Mouse (Mus musculus) C2C12 (cell line): ENCODE results near the gene Phactr2. TPM values are rescaled to one million over a fixed set of nuclear protein-coding genes. Genes with fewer than 3 reads are reported as not detected.

Experiments
- H3K27me3 ChIP-seq: one replicate; pipeline ENCODE4 v1.6.1; 2011; ENCODE audit not compliant: control insufficient read depth, insufficient read depth, insufficient read length
- H3K36me3 ChIP-seq: one replicate; pipeline ENCODE4 v1.6.1; 2011; ENCODE audit not compliant: control insufficient read depth, insufficient read depth
- H3K4me3 ChIP-seq: one replicate; pipeline ENCODE4 v1.5.1; 2011; ENCODE audit warnings: mild to moderate bottlenecking, control low read depth; ENCODE audit not compliant: poor library complexity, insufficient read depth, severe bottlenecking
- H3K79me2 ChIP-seq: one replicate; pipeline ENCODE4 v1.6.1; 2011; ENCODE audit not compliant: control insufficient read depth, insufficient read depth
- H3K79me3 ChIP-seq: one replicate; pipeline ENCODE4 v1.6.1; 2011; ENCODE audit warnings: low read depth, control low read depth
- H3ac ChIP-seq: one replicate; pipeline ENCODE3; 2011; ENCODE audit warnings: low read depth; ENCODE audit not compliant: control insufficient read depth, insufficient read length
- CEBPB ChIP-seq: IDR thresholded peaks from one replicate; pipeline ENCODE4 v1.6.1; 2011; ENCODE audit warnings: low read depth, mild to moderate bottlenecking, control low read depth, moderate library complexity
- CTCF ChIP-seq: IDR thresholded peaks from one replicate; pipeline ENCODE4 v1.5.1; 2011; ENCODE audit not compliant: control insufficient read depth, insufficient read depth, insufficient read length
- FOSL1 ChIP-seq: IDR thresholded peaks from one replicate; pipeline ENCODE4 v1.8.0; 2011; ENCODE audit warnings: mild to moderate bottlenecking, low read length; ENCODE audit not compliant: poor library complexity, insufficient read depth, severe bottlenecking
- MAX ChIP-seq: IDR thresholded peaks from one replicate; pipeline ENCODE4 v1.6.1; 2011; ENCODE audit warnings: mild to moderate bottlenecking, control low read depth
- MYOD1 ChIP-seq: IDR thresholded peaks from one replicate; pipeline ENCODE4 v1.6.1; 2011; ENCODE audit warnings: low read depth; ENCODE audit not compliant: control insufficient read depth, insufficient read length
- MYOG ChIP-seq: IDR thresholded peaks from one replicate; pipeline ENCODE4 v1.6.1; 2011; ENCODE audit not compliant: control insufficient read depth, insufficient read length; ENCODE audit errors: extremely low read depth
- USF1 ChIP-seq: IDR thresholded peaks from one replicate; pipeline ENCODE4 v1.6.1; 2011; ENCODE audit warnings: low read depth, mild to moderate bottlenecking, control low read depth, moderate library complexity
- polyA plus RNA-seq: library from polyadenylated mRNA; unstranded; fragments of >200 nt; fragmentation: generic; extraction: Trizol; gene quantifications from one replicate; pipeline ENCODE4 v1.2.1, GENCODE M21; 2012; ENCODE audit warnings: missing spikeins

The Phactr2 gene
- polyA plus RNA-seq, 1 experiment, result not detected

DNA sequence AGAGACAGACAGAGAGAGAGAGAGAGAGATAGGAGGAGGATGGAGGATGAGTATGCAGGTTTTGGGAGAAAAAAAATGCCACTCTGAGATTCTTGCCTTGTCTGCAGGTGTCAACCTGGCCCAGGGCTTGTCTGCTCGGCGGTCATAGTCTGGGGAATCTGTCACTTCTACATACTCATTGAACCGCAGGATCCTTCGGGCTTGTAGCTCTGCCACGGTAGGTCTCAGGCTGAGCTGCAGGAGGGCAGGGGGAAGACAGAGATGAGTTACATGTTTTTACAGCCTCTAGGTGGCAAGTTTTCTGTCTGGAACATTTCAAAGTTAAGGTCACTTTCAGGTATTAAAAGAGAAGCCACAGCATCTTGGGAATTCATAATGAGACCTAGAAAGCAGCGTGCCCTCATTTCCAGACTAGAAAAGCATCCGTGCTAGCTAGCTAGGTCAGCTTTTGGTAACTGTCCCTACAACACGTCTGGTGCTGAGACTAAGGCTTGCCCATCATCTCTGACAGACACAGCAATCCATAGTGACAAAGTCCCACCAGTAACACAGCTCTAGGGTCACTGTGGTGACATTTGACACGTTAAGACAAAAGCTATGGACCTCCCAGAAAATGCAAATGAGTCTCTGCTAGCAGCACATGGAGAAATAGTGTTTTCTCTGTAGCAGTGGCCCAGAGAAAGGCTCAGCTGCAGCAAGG, 241.6 kb downstream of the Phactr2 start:
- Histone ChIP-seq H3K79me2 (no peaks in the 10 kb centered on the region), H3ac (no peak overlapping the region), H3K79me3 (no peaks in the 10 kb centered on the region), H3K36me3 (no peaks in the 10 kb centered on the region), H3K27me3 (no peaks in the 10 kb centered on the region), H3K4me3 (no peak overlapping the region)
- no peak for TF ChIP-seq USF1
- TF ChIP-seq CTCF, result no peak
- no peak for TF ChIP-seq MAX
- no peak for TF ChIP-seq MYOG
- TF ChIP-seq FOSL1, result no peak
- no peak for TF ChIP-seq MYOD1
- no peak for TF ChIP-seq CEBPB

- TF ChIP-seq MYOD1 (no peak), MYOG (no peak), CTCF (no peak), MAX (no peak), CEBPB (no peak), USF1 (no peak), FOSL1 (no peak)
- Histone ChIP-seq H3K79me2 (no peaks in the 10 kb centered on the region), H3K36me3 (no peaks in the 10 kb centered on the region), H3K79me3 (no peaks in the 10 kb centered on the region), H3K27me3 (no peaks in the 10 kb centered on the region), H3ac (no peak overlapping the region), H3K4me3 (no peak overlapping the region)
Measured at GRCm38 (mm10) chr10:13230716-13231115, 243.5 kb downstream of the Phactr2 start.

DNA sequence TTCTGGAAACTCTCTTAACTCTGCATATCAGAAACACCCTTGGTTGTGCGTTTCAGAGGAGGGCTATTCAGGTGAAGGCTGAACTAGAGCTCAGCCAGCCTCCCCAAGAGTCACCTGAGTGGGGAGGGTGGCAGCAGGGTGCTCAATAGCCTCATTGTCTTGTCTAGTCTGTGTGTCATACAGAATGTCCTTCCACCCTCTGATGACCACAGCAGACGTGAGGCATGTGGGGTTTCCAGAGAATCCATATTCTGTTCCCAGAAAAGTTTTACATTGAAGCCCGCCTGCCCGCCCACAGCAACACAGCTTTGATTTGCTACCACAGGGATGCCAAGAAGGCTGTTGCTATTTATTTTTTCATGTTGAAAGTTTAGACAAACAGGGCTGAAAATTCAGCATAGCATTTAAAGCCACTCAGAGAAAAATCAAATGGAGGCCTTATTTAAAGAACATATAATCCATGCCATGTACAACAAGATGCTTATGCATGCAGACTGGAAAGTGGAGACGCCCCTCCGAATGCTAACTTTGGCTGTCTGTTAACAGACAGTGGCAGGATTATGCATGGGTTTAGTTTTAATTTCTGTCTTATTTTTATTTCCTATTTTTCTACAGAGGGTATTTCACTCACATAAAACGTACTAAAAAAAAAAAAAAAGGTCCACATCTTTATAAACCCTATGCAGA, 248.7 kb downstream of the Phactr2 start:
- H3K27me3 ChIP-seq, result no peaks in the 10 kb centered on the region
- H3ac ChIP-seq, result no peak overlapping the region
- no peaks in the 10 kb centered on the region for H3K79me2 ChIP-seq
- TF ChIP-seq CEBPB (no peak), CTCF (no peak), MYOG (no peak), MAX (no peak), FOSL1 (no peak), MYOD1 (no peak), USF1 (no peak)
- no peaks in the 10 kb centered on the region for H3K79me3 ChIP-seq
- H3K4me3 ChIP-seq, result no peak overlapping the region
- no peaks in the 10 kb centered on the region for H3K36me3 ChIP-seq

DNA sequence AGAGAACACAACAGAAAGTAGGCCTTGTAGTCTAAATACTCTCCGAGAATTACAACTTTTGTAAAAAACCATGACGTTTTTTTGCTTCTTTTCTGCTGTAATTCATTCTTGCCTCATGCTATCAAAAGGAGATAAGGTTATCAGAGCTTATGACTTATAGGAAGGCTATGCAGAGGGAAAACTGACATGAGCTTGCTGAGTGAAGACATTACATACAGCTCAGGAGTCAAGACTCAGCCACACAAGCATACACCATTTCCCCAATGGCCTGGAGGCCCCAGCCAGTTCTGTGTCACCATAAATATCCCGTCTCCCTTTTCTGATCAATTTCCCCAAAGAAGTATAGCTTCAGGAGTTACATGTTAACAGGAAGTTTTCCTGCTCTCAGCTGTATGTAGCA, 252.1 kb downstream of the Phactr2 start:
- no peaks in the 10 kb centered on the region for H3K79me2 ChIP-seq
- no peak overlapping the region for H3K4me3 ChIP-seq
- TF ChIP-seq MAX (no peak), FOSL1 (no peak), CEBPB (no peak), CTCF (no peak), MYOG (no peak), MYOD1 (no peak), USF1 (no peak)
- no peaks in the 10 kb centered on the region for H3K79me3 ChIP-seq
- H3K36me3 ChIP-seq, result no peaks in the 10 kb centered on the region
- no peak overlapping the region for H3ac ChIP-seq
- peaks cover 6% of the 10 kb centered on the region for H3K27me3 ChIP-seq

DNA sequence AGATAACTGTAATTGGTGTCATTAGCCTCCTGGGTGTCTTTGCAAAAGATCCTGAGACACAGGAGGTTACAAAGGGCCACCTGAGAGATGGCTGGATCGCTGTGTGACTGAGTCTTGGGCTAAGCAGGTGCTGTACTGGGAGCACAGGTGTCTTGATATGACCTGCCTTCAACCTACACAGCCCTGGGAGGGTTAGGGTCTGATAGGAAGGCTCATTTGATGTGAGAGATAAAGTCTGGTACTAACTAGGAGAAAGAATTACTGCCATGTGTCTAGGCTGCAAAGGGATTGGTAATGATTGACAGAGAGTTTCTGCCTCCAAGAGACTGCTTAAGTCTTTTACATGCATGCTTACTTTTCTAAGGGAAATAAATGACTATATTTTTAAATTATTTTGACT, 254.2 kb downstream of the Phactr2 start:
- TF ChIP-seq MYOD1, result no peak
- TF ChIP-seq MYOG, result no peak
- no peak for TF ChIP-seq CEBPB
- TF ChIP-seq USF1, result no peak
- no peak for TF ChIP-seq CTCF
- no peak for TF ChIP-seq FOSL1
- TF ChIP-seq MAX, result no peak
- Histone ChIP-seq H3K27me3 (peaks cover 13% of the 10 kb centered on the region), H3K79me2 (no peaks in the 10 kb centered on the region), H3K36me3 (no peaks in the 10 kb centered on the region), H3K4me3 (no peak overlapping the region), H3ac (no peak overlapping the region), H3K79me3 (no peaks in the 10 kb centered on the region)

- TF ChIP-seq FOSL1 (no peak), MYOD1 (no peak), CEBPB (no peak), USF1 (no peak), MAX (no peak)
- peaks cover 21% of the 10 kb centered on the region for H3K27me3 ChIP-seq
- H3K36me3 ChIP-seq, result no peaks in the 10 kb centered on the region
- no peak overlapping the region for H3K4me3 ChIP-seq
- H3ac ChIP-seq, result no peak overlapping the region
- no peaks in the 10 kb centered on the region for H3K79me3 ChIP-seq
- H3K79me2 ChIP-seq, result no peaks in the 10 kb centered on the region
Measured at GRCm38 (mm10) chr10:13213956-13214355, 260.3 kb downstream of the Phactr2 start.
